Mouse (Mus musculus) lung, postnatal 0 days (tissue): Measurements from ENCODE around the gene Tmem129.
A peak's percentile ranks its signal among the peaks of the same experiment; 100 is the strongest.

Experiments
- CTCF ChIP-seq: IDR thresholded peaks from 2 replicates; pipeline ENCODE4 v1.5.1; 2016; ENCODE audit warnings: antibody characterized with exemption, mild to moderate bottlenecking
- EP300 ChIP-seq: IDR thresholded peaks from 2 replicates; pipeline ENCODE4 v1.6.1; 2016; ENCODE audit warnings: antibody characterized with exemption, mild to moderate bottlenecking, control low read depth

DNA sequence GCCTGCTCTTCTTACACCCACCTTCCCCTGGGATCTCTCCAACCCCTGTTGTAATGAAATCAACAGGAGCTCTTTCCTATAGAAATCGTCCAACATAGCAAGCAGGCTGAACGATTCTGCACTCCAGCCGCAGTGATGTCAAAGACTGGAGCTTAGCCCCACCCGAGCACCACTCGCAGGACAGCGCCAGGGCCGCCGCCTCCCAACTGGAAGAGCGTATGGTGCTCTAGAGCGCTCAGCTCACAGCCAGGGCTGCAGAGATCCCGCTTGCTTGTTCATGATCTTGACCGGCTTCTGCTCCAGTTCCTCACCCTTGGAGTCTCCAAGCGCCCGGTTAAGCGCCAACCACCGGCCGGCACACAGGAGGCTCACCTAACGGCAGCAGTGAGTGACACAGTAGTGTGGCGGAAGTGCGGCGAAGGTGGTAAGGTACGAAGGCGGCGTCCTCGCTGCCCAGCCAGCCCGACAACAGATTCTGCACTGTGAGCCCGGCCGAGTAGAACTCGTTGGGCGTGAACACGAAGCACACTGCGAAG lies 897 bp downstream of the Tmem129 start:
- TF ChIP-seq CTCF (0 out of 2 replicates have a peak, but pooled peaks have one; percentile 7), EP300 (no peak)
